ENCODE assay signal across 8 mouse cellular contexts in the genomic region with DNA sequence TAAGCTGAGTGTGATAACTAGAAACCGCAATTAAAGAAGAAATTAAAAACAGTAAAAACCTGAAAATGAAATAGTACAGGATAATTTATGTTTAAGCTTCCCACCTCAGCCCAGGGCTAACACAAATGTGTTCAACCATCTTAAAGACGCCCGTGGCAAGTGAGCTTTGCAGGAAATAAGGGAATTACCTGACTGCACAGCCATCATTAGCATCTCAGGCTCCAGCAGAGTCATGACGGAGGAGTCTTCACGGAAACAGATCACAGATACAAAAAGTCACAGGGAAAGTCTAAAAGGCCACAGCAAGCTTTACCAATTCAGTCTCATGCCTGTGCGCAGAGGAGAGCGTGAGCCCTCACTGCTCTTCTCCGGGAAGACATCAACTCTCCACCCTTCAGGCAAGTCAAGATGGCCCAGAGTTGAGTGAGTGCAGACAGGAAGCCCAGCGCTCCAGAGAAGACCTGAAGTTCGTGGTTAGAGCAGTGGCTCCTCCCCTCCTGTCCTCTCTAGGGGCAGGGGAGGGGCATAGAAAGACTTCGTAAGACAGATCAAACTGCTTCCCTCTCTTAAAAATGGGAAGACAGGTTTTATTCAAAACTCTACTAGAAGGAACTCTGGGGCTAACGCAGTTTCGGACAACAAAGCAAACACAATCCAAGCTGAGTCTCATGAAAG.
DNase-seq lines count a peak whose midpoint lies in the region; ATAC-seq and TF ChIP-seq lines count a peak whose summit lies in the region.

No protein-coding gene starts in this region.

- H3K9ac ChIP-seq in heart, adult 2 months (ENCODE audit: low read depth, low read length), result no peak overlapping the region

- no peaks in the 10 kb centered on the region for H3K36me3 ChIP-seq in heart, adult 2 months (ENCODE audit: control insufficient read depth, insufficient read depth, low read length)
- H3K36me3 ChIP-seq in thymus, adult 2 months (ENCODE audit: control insufficient read depth, insufficient read depth, low read length), result no peaks in the 10 kb centered on the region

- H3K27me3 ChIP-seq in heart, adult 2 months (ENCODE audit: control insufficient read depth, insufficient read depth, low read length), result no peaks in the 10 kb centered on the region
- H3K27me3 ChIP-seq in thymus, adult 2 months (ENCODE audit: control insufficient read depth, insufficient read depth, low read length), result no peaks in the 10 kb centered on the region

- peak; percentile 33 to 40 for DNase-seq in layer of hippocampus, postnatal 36 days
- DNase-seq in layer of hippocampus, postnatal 10 days (ENCODE audit: low spot score in 2 of 2), result no peak
- DNase-seq in ZHBTc4 (ENCODE audit: low read depth, low spot score), result peak; percentile 73
- DNase-seq in heart, adult 2 months, result peak; percentile 47 to 66
- DNase-seq in kidney, postnatal 10 days, result peak; percentile 45
- peak; percentile 74 for DNase-seq in thymus, adult 2 months
- no peak for DNase-seq in urinary bladder, postnatal 4 days (ENCODE audit: low spot score in 2 of 2)

- TF ChIP-seq CTCF in heart, adult 2 months (IDR thresholded peaks at IDR 0.05), result no peak
- no peak for TF ChIP-seq CTCF in thymus, adult 2 months (IDR thresholded peaks at IDR 0.05; ENCODE audit: borderline replicate concordance, control insufficient read depth, extremely low read depth, insufficient read depth, low read length, poor library complexity)

- ATAC-seq in megakaryocyte, adult 5-6 weeks (ENCODE audit: poor library complexity, severe bottlenecking), result peak; percentile 97

- WGBS in heart, adult 2 months, result 56% methylated on average over 13 of the region's 13 CpGs
- WGBS in thymus, adult 2 months, result 13% methylated on average over 13 of the region's 13 CpGs

- H3K4me1 ChIP-seq in heart, adult 2 months (ENCODE audit: control insufficient read depth, insufficient read depth, low read length), result peaks cover 10% of the 10 kb centered on the region
- H3K4me1 ChIP-seq in thymus, adult 2 months (replicated peaks; ENCODE audit: control insufficient read depth, insufficient read depth, low read length), result peaks cover 17% of the 10 kb centered on the region

- H3K79me2 ChIP-seq in heart, adult 2 months (replicated peaks; ENCODE audit: control insufficient read depth, insufficient read depth, low read length), result peaks cover 2% of the 10 kb centered on the region; the same call in 1 of the 2 replicates

- peak; percentile 53 for TF ChIP-seq POLR2A in heart, adult 2 months (IDR thresholded peaks at IDR 0.05; ENCODE audit: insufficient read depth, low read depth, low read length)
- TF ChIP-seq POLR2A in thymus, adult 2 months (IDR thresholded peaks at IDR 0.05; ENCODE audit: control insufficient read depth, extremely low read depth, insufficient read depth, low read length, poor library complexity), result peak; percentile 53; the same call in 1 of the 2 replicates

- peak overlapping the region; percentile 2 for H3K27ac ChIP-seq in heart, adult 2 months
- peak overlapping the region; percentile 84 for H3K27ac ChIP-seq in thymus, adult 2 months (ENCODE audit: control insufficient read depth, insufficient read depth, low read length)

- TF ChIP-seq EP300 in heart, adult 2 months (IDR thresholded peaks at IDR 0.05; ENCODE audit: insufficient read depth, low read depth, low read length), result no peak

- H3K4me3 ChIP-seq in heart, adult 2 months, result no peak overlapping the region; the same call in 1 of the 2 replicates
- H3K4me3 ChIP-seq in thymus, adult 2 months (ENCODE audit: control insufficient read depth, insufficient read depth, low read length), result peak overlapping the region; percentile 85

- intact Hi-C loops in heart, adult 2 months (cut with DNase I), result no loop called here

Comparison
In these comparisons a context has a peak if more than half of its experiments do, and no peak if none do; other contexts are left out.
1. DNase-seq: peak in layer of hippocampus, postnatal 36 days (2 of 2), ZHBTc4 (single experiment), heart, adult 2 months (2 of 2), kidney, postnatal 10 days (single experiment) and thymus, adult 2 months (single experiment); none in layer of hippocampus, postnatal 10 days (0 of 2) and urinary bladder, postnatal 4 days (0 of 2).